Mouse (Mus musculus) CH12.LX (cell line): Measurements from ENCODE around the gene Frrs1. TPM values are rescaled to one million over a fixed set of nuclear protein-coding genes. Genes with fewer than 3 reads are reported as not detected.
"Not testable (repeated sequence)": the region's sequence is repeated elsewhere in the genome, so short reads cannot be mapped to it uniquely, and the experiment has no call there.

Experiments used
- DNase-seq: peaks from one replicate; pipeline ENCODE4 v3.0.0-alpha.2; 2013; ENCODE audit errors: extremely low read depth
- H3K27ac ChIP-seq: 2 replicates; pipeline ENCODE4 v1.5.1; 2012; ENCODE audit warnings: low read depth, mild to moderate bottlenecking, control low read depth, moderate library complexity; ENCODE audit not compliant: insufficient read depth
- H3K27me3 ChIP-seq: replicated peaks from 2 replicates; pipeline ENCODE3; 2012; ENCODE audit warnings: inconsistent platforms
- H3K36me3 ChIP-seq, 2 experiments: replicated peaks in 1 of 2; 2 replicates each; pipeline versions ENCODE3 to v1.6.1; 2012; ENCODE audit warnings: inconsistent platforms in 1 of 2, low read length in 1 of 2, mild to moderate bottlenecking in 1 of 2, mixed read lengths in 1 of 2, moderate library complexity in 1 of 2; ENCODE audit not compliant: control insufficient read depth in 1 of 2, insufficient read depth in 1 of 2
- H3K4me1 ChIP-seq, 2 experiments: 2 replicates each; pipeline ENCODE4 v1.6.1; 2012; ENCODE audit warnings: inconsistent platforms in 1 of 2, moderate library complexity in 1 of 2; ENCODE audit not compliant: insufficient read depth in 2 of 2, control insufficient read depth in 1 of 2
- H3K4me2 ChIP-seq: 2 replicates; pipeline ENCODE4 v1.6.1; 2012; ENCODE audit warnings: low read depth, mild to moderate bottlenecking, control low read depth; ENCODE audit not compliant: poor library complexity, insufficient read depth, severe bottlenecking
- H3K4me3 ChIP-seq, 3 experiments: fragments of 150-350 bp in 1 of 3; sonication (generic) in 1 of 3; replicated peaks in 1 of 3; 2 replicates each; pipeline versions ENCODE3 to v1.5.1; 2011 to 2012; ENCODE audit warnings: low read depth in 2 of 3, low read length in 2 of 3, mild to moderate bottlenecking in 2 of 3, moderate library complexity in 2 of 3, control low read depth in 1 of 3, improper control_type of control experiment in 1 of 3, inconsistent platforms in 1 of 3, mixed read lengths in 1 of 3; ENCODE audit not compliant: poor library complexity in 1 of 3
- H3K79me2 ChIP-seq: replicated peaks from 2 replicates; pipeline ENCODE4 v1.6.1; 2012; ENCODE audit warnings: mild to moderate bottlenecking, moderate library complexity; ENCODE audit not compliant: control insufficient read depth, poor library complexity, insufficient read depth, severe bottlenecking; ENCODE audit errors: extremely low read depth
- H3K9ac ChIP-seq: 2 replicates; pipeline ENCODE4 v1.6.1; 2012; ENCODE audit warnings: low read depth, mild to moderate bottlenecking, control low read depth, moderate library complexity; ENCODE audit not compliant: insufficient read depth
- H3K9me3 ChIP-seq: replicated peaks from 2 replicates; pipeline ENCODE3; 2012; ENCODE audit warnings: low read length, inconsistent platforms, mixed read lengths
- CTCF ChIP-seq, 2 experiments: IDR thresholded peaks in 1 of 2; conservative IDR thresholded peaks in 1 of 2; 2 replicates each; pipeline ENCODE4 v1.5.1; 2011 to 2012; ENCODE audit warnings: low read depth in 2 of 2, low read length in 2 of 2, improper control_type of control experiment in 1 of 2, inconsistent platforms in 1 of 2, mild to moderate bottlenecking in 1 of 2, moderate library complexity in 1 of 2
- E2F4 ChIP-seq: IDR thresholded peaks from 2 replicates; pipeline ENCODE4 v1.6.1; 2011; ENCODE audit warnings: low read depth, low read length, improper control_type of control experiment; ENCODE audit not compliant: insufficient replicate concordance
- ELF1 ChIP-seq: IDR thresholded peaks from 2 replicates; pipeline ENCODE4 v1.6.1; 2014; ENCODE audit warnings: low read depth, mild to moderate bottlenecking, inconsistent platforms, low read length, improper control_type of control experiment
- IRF4 ChIP-seq: IDR thresholded peaks from 2 replicates; pipeline ENCODE4 v1.6.1; 2014; ENCODE audit warnings: low read depth, mild to moderate bottlenecking, inconsistent platforms, low read length, improper control_type of control experiment
- JUND ChIP-seq: conservative IDR thresholded peaks from 2 replicates; pipeline ENCODE4 v1.6.1; 2011; ENCODE audit warnings: low read depth, low read length, improper control_type of control experiment
- MAX ChIP-seq: IDR thresholded peaks from 2 replicates; pipeline ENCODE4 v1.6.1; 2011; ENCODE audit warnings: low read length, improper control_type of control experiment
- MAZ ChIP-seq: IDR thresholded peaks from 2 replicates; pipeline ENCODE4 v1.6.1; 2012; ENCODE audit warnings: low read depth, mild to moderate bottlenecking, inconsistent platforms, low read length, improper control_type of control experiment, moderate library complexity
- MXI1 ChIP-seq: IDR thresholded peaks from 2 replicates; pipeline ENCODE4 v1.6.1; 2011; ENCODE audit warnings: mild to moderate bottlenecking, low read depth, low read length, improper control_type of control experiment
- MYC ChIP-seq: IDR thresholded peaks from 2 replicates; pipeline ENCODE4 v1.6.1; 2011; ENCODE audit warnings: low read depth, mild to moderate bottlenecking, improper control_type of control experiment, low read length
- NELFE ChIP-seq: IDR thresholded peaks from 2 replicates; pipeline ENCODE4 v1.6.1; 2011; ENCODE audit warnings: low read depth, low read length, improper control_type of control experiment
- NRF1 ChIP-seq: IDR thresholded peaks from 2 replicates; pipeline ENCODE4 v1.6.1; 2014; ENCODE audit warnings: low read depth, mild to moderate bottlenecking, inconsistent platforms, low read length, improper control_type of control experiment, moderate library complexity
- PAX5 ChIP-seq: IDR thresholded peaks from 2 replicates; pipeline ENCODE4 v1.6.1; 2012; ENCODE audit warnings: low read length, inconsistent platforms, mixed read lengths
- POLR2A ChIP-seq: IDR thresholded peaks from 2 replicates; pipeline ENCODE4 v1.6.1; 2011; ENCODE audit warnings: low read depth, mild to moderate bottlenecking, improper control_type of control experiment, low read length
- RCOR1 ChIP-seq: conservative IDR thresholded peaks from 2 replicates; pipeline ENCODE4 v1.6.1; 2012; ENCODE audit warnings: low read depth, mild to moderate bottlenecking, inconsistent platforms, low read length, improper control_type of control experiment
- SIN3A ChIP-seq: IDR thresholded peaks from 2 replicates; pipeline ENCODE4 v1.6.1; 2012; ENCODE audit warnings: low read length, improper control_type of control experiment, inconsistent platforms
- SMC3 ChIP-seq: IDR thresholded peaks from 2 replicates; pipeline ENCODE4 v1.6.1; 2011; ENCODE audit warnings: low read depth, low read length, improper control_type of control experiment
- TBP ChIP-seq: conservative IDR thresholded peaks from 2 replicates; pipeline ENCODE4 v1.6.1; 2011; ENCODE audit warnings: low read depth, low read length, improper control_type of control experiment
- TCF12 ChIP-seq: IDR thresholded peaks from 2 replicates; pipeline ENCODE4 v1.6.1; 2014; ENCODE audit warnings: low read depth, mild to moderate bottlenecking, inconsistent platforms, low read length, improper control_type of control experiment
- USF1 ChIP-seq: IDR thresholded peaks from 2 replicates; pipeline ENCODE4 v1.6.1; 2014; ENCODE audit warnings: low read depth, mild to moderate bottlenecking, inconsistent platforms, low read length, improper control_type of control experiment
- ZKSCAN1 ChIP-seq: IDR thresholded peaks from 2 replicates; pipeline ENCODE4 v1.6.1; 2012; ENCODE audit warnings: low read depth, inconsistent platforms, low read length, improper control_type of control experiment, borderline replicate concordance
- dilution Hi-C: fragments of 300-500 bp; cut with MboI; formaldehyde crosslinking; loops from 2 replicates; pipeline ENCODE4 v1.14.3; 2020; ENCODE audit warnings: low sequenced_read_pairs; ENCODE audit not compliant: extremely low pct_unique_long_range_greater_than_20kb, extremely low pct_ligation_motif_present
- in situ Hi-C: fragments of 300-500 bp; cut with MboI; formaldehyde crosslinking; loops from 3 replicates; pipeline ENCODE4 v1.14.3; 2019; ENCODE audit warnings: low sequenced_read_pairs, low pct_ligation_motif_present, low pct_unique_long_range_greater_than_20kb, mixed read lengths
- polyA plus RNA-seq: library from polyadenylated mRNA; unstranded; fragments of >175 nt; gene quantifications from 2 replicates; pipeline ENCODE4 v1.2.1, GENCODE M21; 2012; ENCODE audit warnings: low read depth; ENCODE audit not compliant: insufficient read length
- total RNA-seq, 2 experiments: library from RNA; depleted of rRNA; stranded (reverse); fragments of 300-350 nt in 1 of 2; fragments of >200 nt in 1 of 2; gene quantifications; 2 replicates each; pipeline ENCODE4 v1.2.3; 2012 to 2014

Frrs1 gene
- total RNA-seq (2012; rRNA removed) (12.3 and 16.5 TPM in 2 replicates), total RNA-seq (2014; rRNA removed) (11.0 and 13.1 TPM in 2 replicates), polyA plus RNA-seq (22.5 and 34.9 TPM in 2 replicates)

DNA sequence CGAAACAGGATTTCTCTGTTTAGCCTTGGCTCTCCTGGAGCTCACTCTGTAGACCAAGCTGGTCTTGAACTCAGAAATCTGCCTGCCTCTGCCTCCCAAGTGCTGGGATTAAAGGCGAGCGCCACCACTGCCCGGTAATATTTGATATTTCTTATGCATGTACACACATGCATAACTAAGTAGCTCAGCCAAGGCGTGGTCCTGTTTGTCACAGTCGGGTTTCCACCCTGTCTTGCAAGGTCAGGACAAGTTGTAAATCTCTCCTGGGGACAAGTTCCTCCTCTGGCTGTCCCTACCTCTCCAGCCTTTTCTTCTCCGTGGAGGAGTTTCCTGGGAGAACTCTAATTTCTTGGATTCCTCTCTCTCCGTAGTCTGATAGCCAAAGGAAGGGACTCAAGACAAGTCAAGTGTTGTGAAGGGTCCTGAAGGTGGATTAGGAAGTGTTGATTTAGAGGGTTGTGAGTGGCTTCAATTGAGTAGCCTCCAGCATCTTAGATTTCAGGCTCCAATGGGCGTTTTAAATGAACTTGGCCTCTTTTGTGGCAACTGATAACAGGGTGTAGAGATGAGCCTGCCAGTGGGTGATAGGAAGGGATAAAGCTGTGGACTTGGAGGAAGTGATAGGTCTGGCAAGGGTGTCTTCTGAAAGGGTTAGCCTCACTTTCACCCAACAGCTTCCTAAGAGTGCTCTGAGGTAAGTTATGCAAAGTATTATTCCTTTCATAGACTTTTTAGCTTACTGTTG is at the start of gene Frrs1:
Gene Frrs1 (plus strand): TSS at position 524 of the 745 bp plus-strand sequence.
- in situ Hi-C loops = no loop called here
- Histone ChIP-seq H3K4me2 (peak within 1 kb of the TSS; percentile 82), H3K9me3 (no peaks in the 10 kb centered on the region), H3K4me3 (no peak within 1 kb of the TSS), H3K27ac (no peak within 1 kb of the TSS), H3K27me3 (no peaks in the 10 kb centered on the region), H3K79me2 (no peaks in the 10 kb centered on the region), H3K4me1 (peaks cover 2 to 26% of the 10 kb centered on the region in 2 experiments; a peak in 2 of 4 replicates), H3K36me3 (no peaks in the 10 kb centered on the region), H3K9ac (peak within 1 kb of the TSS; percentile 34; the same call in 1 of the 2 replicates)
- TF ChIP-seq PAX5 = no peak
- TF ChIP-seq MYC = no peak
- TF ChIP-seq TBP = no peak
- no peak for TF ChIP-seq NRF1
- TF ChIP-seq ZKSCAN1 = no peak
- TF ChIP-seq JUND = no peak
- no peak for TF ChIP-seq MAX
- TF ChIP-seq POLR2A = no peak
- TF ChIP-seq CTCF (conservative IDR thresholded peaks at IDR 0.05 in 1 of 2, IDR thresholded peaks at IDR 0.05 in 1 of 2; ENCODE audit: low read depth in 2 of 2, low read length in 2 of 2) = no peak
- no peak for TF ChIP-seq TCF12
- no peak for TF ChIP-seq RCOR1
- TF ChIP-seq ELF1 = no peak
- TF ChIP-seq NELFE = no peak
- no peak for TF ChIP-seq SMC3
- TF ChIP-seq E2F4 = no peak
- TF ChIP-seq IRF4 = no peak
- no peak for TF ChIP-seq MXI1
- no peak for TF ChIP-seq MAZ
- no peak for TF ChIP-seq SIN3A
- no peak for TF ChIP-seq USF1
- dilution Hi-C loops = no loop called here
- DNase-seq = no peak

DNA sequence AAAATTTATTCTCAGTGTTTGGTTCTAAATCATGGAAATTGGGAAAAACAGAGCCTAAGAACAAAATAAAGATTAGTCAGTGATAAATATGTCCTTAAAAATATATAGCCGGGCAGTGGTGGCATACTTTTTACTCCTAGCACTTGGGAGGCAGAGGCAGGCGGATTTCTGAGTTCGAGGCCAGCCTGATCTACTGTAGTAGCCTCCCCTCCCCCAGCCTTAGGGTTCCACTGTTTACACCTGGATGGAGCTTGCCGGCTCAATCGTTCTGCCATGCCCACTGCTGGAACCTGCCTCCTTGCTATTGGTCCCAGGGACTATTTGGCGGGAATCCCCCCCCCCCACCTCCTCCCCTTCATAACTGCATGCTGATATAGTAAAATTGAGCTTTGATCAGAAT is 48.9 kb upstream of the Frrs1 start:
- DNase-seq, H3K4me2 ChIP-seq, dilution Hi-C loops, H3K27ac ChIP-seq, H3K9ac ChIP-seq, H3K36me3 ChIP-seq, H3K9me3 ChIP-seq, in situ Hi-C loops, H3K27me3 ChIP-seq, H3K4me3 ChIP-seq, H3K79me2 ChIP-seq: not testable (repeated sequence)
- peaks cover 2 to 16% of the 10 kb centered on the region in 2 experiments; a peak in 3 of 4 replicates for H3K4me1 ChIP-seq
